Mouse (Mus musculus): ENCODE data around the gene Ppp2r5e.

Ppp2r5e gene

GRCm38 (mm10) chr12:75577255-75577654 lies 18.8 kb downstream of the Ppp2r5e start:
- DNase-seq (ENCODE audit: low spot score in 2 of 2) = no peak

GRCm38 (mm10) chr12:75572271-75572670 lies 23.8 kb downstream of the Ppp2r5e start:
- no peak for DNase-seq (ENCODE audit: low spot score in 2 of 2)

- no peak for DNase-seq (ENCODE audit: low spot score in 2 of 2)
These were observed 25.9 kb downstream of the Ppp2r5e start for GRCm38 (mm10) chr12:75570138-75570537.

GRCm38 (mm10) chr12:75567745-75568144 lies 28.3 kb downstream of the Ppp2r5e start:
- no peak for DNase-seq (ENCODE audit: low spot score in 2 of 2)

GRCm38 (mm10) chr12:75565756-75566155 lies 30.3 kb downstream of the Ppp2r5e start:
- DNase-seq (ENCODE audit: low spot score in 2 of 2) = no peak

- DNase-seq (ENCODE audit: low spot score in 2 of 2) = no peak
These were observed 31.5 kb downstream of the Ppp2r5e start for GRCm38 (mm10) chr12:75564498-75564897.

GRCm38 (mm10) chr12:75562996-75563618 lies 32.9 kb downstream of the Ppp2r5e start:
- DNase-seq (ENCODE audit: low spot score in 2 of 2) = no peak

- DNase-seq (ENCODE audit: low spot score in 2 of 2) = no peak
These were observed 35.2 kb downstream of the Ppp2r5e start for GRCm38 (mm10) chr12:75560681-75561387.

GRCm38 (mm10) chr12:75559196-75559595 lies 36.8 kb downstream of the Ppp2r5e start:
- DNase-seq (ENCODE audit: low spot score in 2 of 2) = no peak

GRCm38 (mm10) chr12:75557813-75558212 lies 38.2 kb downstream of the Ppp2r5e start:
- no peak for DNase-seq (ENCODE audit: low spot score in 2 of 2)

- DNase-seq (ENCODE audit: low spot score in 2 of 2) = no peak
These were observed 41.0 kb downstream of the Ppp2r5e start for GRCm38 (mm10) chr12:75555032-75555431.

- no peak for DNase-seq (ENCODE audit: low spot score in 2 of 2)
These were observed 43.7 kb downstream of the Ppp2r5e start for GRCm38 (mm10) chr12:75552296-75552695.

- no peak for DNase-seq (ENCODE audit: low spot score in 2 of 2)
These were observed 44.4 kb downstream of the Ppp2r5e start for GRCm38 (mm10) chr12:75551671-75552070.

- no peak for DNase-seq (ENCODE audit: low spot score in 2 of 2)
These were observed 47.0 kb downstream of the Ppp2r5e start for GRCm38 (mm10) chr12:75548999-75549398.

GRCm38 (mm10) chr12:75547174-75547573 lies 48.9 kb downstream of the Ppp2r5e start:
- DNase-seq (ENCODE audit: low spot score in 2 of 2) = no peak

- DNase-seq (ENCODE audit: low spot score in 2 of 2) = no peak
These were observed 49.8 kb downstream of the Ppp2r5e start for GRCm38 (mm10) chr12:75546241-75546640.

- no peak for DNase-seq (ENCODE audit: low spot score in 2 of 2)
These were observed 50.6 kb downstream of the Ppp2r5e start for GRCm38 (mm10) chr12:75545431-75545925.

- DNase-seq (ENCODE audit: low spot score in 2 of 2) = no peak
These were observed 51.4 kb downstream of the Ppp2r5e start for GRCm38 (mm10) chr12:75544666-75545065.

- no peak for DNase-seq (ENCODE audit: low spot score in 2 of 2)
These were observed 51.8 kb downstream of the Ppp2r5e start for GRCm38 (mm10) chr12:75544259-75544658.

- no peak for DNase-seq (ENCODE audit: low spot score in 2 of 2)
These were observed 52.7 kb downstream of the Ppp2r5e start for GRCm38 (mm10) chr12:75543346-75543745.

GRCm38 (mm10) chr12:75540621-75541171 lies 55.3 kb downstream of the Ppp2r5e start:
- no peak for DNase-seq (ENCODE audit: low spot score in 2 of 2)

- DNase-seq (ENCODE audit: low spot score in 2 of 2) = no peak
These were observed 56.8 kb downstream of the Ppp2r5e start for GRCm38 (mm10) chr12:75539228-75539627.

Data from frontal cortex, postnatal 14 days (tissue).